Mouse (Mus musculus) heart, embryonic 11.5 days (tissue): ENCODE measurements at regions not wholly inside any gene's neighbourhood (a gene's known extent, or its start where the extent isn't known, plus 50 kb on each side); places are given as distances from the start of the nearest gene placed in this dataset.

Experiments
- ATAC-seq: fragments of 200-750 bp; cut with Nextera tagmentation; replicated peaks from 2 replicates; pipeline ENCODE4 v1.8.0; 2017; ENCODE audit warnings: moderate library complexity; ENCODE audit not compliant: insufficient number of reproducible peaks, low FRiP score, low TSS enrichment
- H3K27ac ChIP-seq: fragments of 300-500 bp; sonication (generic); 2 replicates; pipeline ENCODE4 v1.5.1; 2014; ENCODE audit warnings: mild to moderate bottlenecking, low read depth, low read length
- H3K27me3 ChIP-seq: fragments of 300-500 bp; sonication (generic); 2 replicates; pipeline ENCODE4 v1.6.1; 2014; ENCODE audit warnings: mild to moderate bottlenecking, low read length, mixed read lengths; ENCODE audit not compliant: control insufficient read depth, insufficient read depth
- H3K36me3 ChIP-seq: fragments of 300-500 bp; sonication (generic); 2 replicates; pipeline ENCODE4 v1.6.1; 2014; ENCODE audit warnings: mild to moderate bottlenecking, low read length, moderate library complexity, mixed read lengths; ENCODE audit not compliant: control insufficient read depth, insufficient read depth
- H3K4me1 ChIP-seq: fragments of 300-500 bp; sonication (generic); 2 replicates; pipeline ENCODE4 v1.6.1; 2014; ENCODE audit warnings: low read length; ENCODE audit not compliant: control insufficient read depth, insufficient read depth
- H3K4me2 ChIP-seq: fragments of 300-500 bp; sonication (generic); 2 replicates; pipeline ENCODE4 v1.6.1; 2014; ENCODE audit warnings: mild to moderate bottlenecking, moderate library complexity
- H3K4me3 ChIP-seq: fragments of 300-500 bp; sonication (generic); 2 replicates; pipeline ENCODE4 v1.5.1; 2014; ENCODE audit warnings: low read depth, low read length
- H3K9ac ChIP-seq: fragments of 300-500 bp; sonication (generic); 2 replicates; pipeline ENCODE4 v1.6.1; 2014; ENCODE audit warnings: mild to moderate bottlenecking, low read depth, low read length, moderate library complexity
- H3K9me3 ChIP-seq: fragments of 300-500 bp; sonication (generic); replicated peaks from 2 replicates; pipeline ENCODE4 v1.6.1; 2016; ENCODE audit warnings: low read length; ENCODE audit not compliant: control insufficient read depth
- WGBS: fragments of 180-500 bp; shearing (Covaris S2); extraction: QIAGEN DNeasy Blood & Tissue Kit; methylation state at CpG from one replicate; pipeline ENCODE4 v1.1.7; 2014; ENCODE audit not compliant: insufficient replicate concordance; 5-methylcytosine and 5-hydroxymethylcytosine counted together

GRCm38 (mm10) chr4:89937673-89938072 lies 258.4 kb downstream of the Dmrta1 start:
- no peak for ATAC-seq
- H3K4me1 ChIP-seq: no peaks in the 10 kb centered on the region
- no peak overlapping the region for H3K9ac ChIP-seq
- 45% methylated on average over 1 of the region's 1 CpGs for WGBS
- H3K4me3 ChIP-seq: no peak overlapping the region
- no peak overlapping the region for H3K4me2 ChIP-seq
- H3K9me3 ChIP-seq: no peaks in the 10 kb centered on the region
- H3K27ac ChIP-seq: no peak overlapping the region
- H3K36me3 ChIP-seq: no peaks in the 10 kb centered on the region
- H3K27me3 ChIP-seq: no peaks in the 10 kb centered on the region

DNA sequence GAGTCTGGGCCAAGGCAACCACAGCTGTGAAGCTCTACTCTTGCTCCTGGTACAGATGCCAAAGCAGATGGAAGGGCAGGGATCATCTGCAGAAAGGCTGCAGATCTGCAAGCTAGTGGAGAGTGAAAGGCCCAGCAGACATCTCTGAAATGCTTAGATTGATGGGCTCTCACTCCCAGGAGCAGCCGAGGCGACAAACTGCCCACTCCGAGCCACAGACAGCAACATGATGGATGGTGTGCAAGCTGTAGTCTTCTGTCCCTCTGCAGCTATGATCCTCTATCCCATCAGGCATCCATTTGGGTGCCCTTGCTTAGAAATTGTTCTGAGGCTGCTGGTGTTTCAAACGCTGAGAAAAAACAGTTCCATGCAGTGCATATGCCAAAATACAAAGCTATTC lies 262.1 kb downstream of the Dmrta1 start:
- no peaks in the 10 kb centered on the region for H3K4me1 ChIP-seq
- H3K27me3 ChIP-seq: no peaks in the 10 kb centered on the region
- no peaks in the 10 kb centered on the region for H3K36me3 ChIP-seq
- H3K9ac ChIP-seq: no peak overlapping the region
- H3K4me2 ChIP-seq: no peak overlapping the region
- 45% methylated on average over 4 of the region's 4 CpGs for WGBS
- H3K4me3 ChIP-seq: no peak overlapping the region
- H3K27ac ChIP-seq: no peak overlapping the region
- no peak for ATAC-seq
- H3K9me3 ChIP-seq: no peaks in the 10 kb centered on the region

DNA sequence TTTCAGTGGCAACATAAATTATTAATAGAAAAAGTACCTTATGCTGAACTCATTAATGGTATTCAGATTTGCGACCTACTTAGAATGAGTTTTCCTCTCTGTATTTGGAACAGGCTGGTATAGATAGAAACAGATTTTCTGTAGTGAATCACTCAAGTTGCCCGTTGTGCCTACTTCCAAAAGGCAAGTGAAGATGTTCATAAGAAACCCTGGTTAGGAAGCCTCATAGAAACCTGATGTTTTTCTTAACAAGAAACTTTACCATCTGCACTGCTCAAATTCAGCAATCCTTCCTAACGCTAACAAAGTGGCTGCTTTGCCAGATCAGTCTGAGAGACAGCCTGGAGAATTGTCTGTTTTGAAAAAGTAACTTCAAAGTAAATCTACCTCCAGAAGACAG lies 242.5 kb upstream of the Zfp352 start:
- ATAC-seq: no peak
- Histone ChIP-seq H3K27ac (no peak overlapping the region), H3K27me3 (no peaks in the 10 kb centered on the region), H3K9me3 (no peaks in the 10 kb centered on the region), H3K4me1 (no peaks in the 10 kb centered on the region), H3K4me2 (no peak overlapping the region), H3K36me3 (no peaks in the 10 kb centered on the region), H3K9ac (no peak overlapping the region), H3K4me3 (no peak overlapping the region)
- 71% methylated on average over 3 of the region's 3 CpGs for WGBS

DNA sequence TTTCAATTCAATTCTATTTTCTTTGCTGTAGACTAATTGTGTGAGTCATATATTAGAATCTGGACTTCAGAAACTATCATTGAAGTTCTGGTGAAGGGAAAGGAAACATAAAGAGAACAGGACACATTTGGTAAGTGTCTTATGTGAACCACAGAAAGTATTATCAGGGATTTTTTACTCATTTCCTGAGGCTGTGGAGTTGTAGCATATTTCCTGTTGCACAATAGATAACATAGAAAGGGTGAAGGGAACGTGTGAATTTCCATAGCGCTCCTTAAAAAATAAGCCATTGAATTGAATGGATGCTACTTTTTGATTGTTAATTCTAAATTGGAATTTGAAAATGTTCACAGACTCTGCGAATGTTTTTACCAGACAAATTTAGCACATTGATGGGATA lies 215.2 kb upstream of the Zfp352 start:
- Histone ChIP-seq H3K4me3 (no peak overlapping the region), H3K9me3 (no peaks in the 10 kb centered on the region), H3K27ac (no peak overlapping the region), H3K4me2 (no peak overlapping the region), H3K4me1 (no peaks in the 10 kb centered on the region), H3K9ac (no peak overlapping the region), H3K27me3 (no peaks in the 10 kb centered on the region), H3K36me3 (no peaks in the 10 kb centered on the region)
- ATAC-seq: no peak
- WGBS: 70% methylated on average over 3 of the region's 3 CpGs

- Histone ChIP-seq H3K4me2 (no peak overlapping the region), H3K4me3 (no peak overlapping the region), H3K36me3 (no peaks in the 10 kb centered on the region), H3K9me3 (no peaks in the 10 kb centered on the region), H3K27ac (no peak overlapping the region), H3K4me1 (no peaks in the 10 kb centered on the region), H3K9ac (no peak overlapping the region), H3K27me3 (no peaks in the 10 kb centered on the region)
- 73% methylated on average over 1 of the region's 1 CpGs for WGBS
- no peak for ATAC-seq
Measured at GRCm38 (mm10) chr4:90003898-90004297, 214.7 kb upstream of the Zfp352 start.

DNA sequence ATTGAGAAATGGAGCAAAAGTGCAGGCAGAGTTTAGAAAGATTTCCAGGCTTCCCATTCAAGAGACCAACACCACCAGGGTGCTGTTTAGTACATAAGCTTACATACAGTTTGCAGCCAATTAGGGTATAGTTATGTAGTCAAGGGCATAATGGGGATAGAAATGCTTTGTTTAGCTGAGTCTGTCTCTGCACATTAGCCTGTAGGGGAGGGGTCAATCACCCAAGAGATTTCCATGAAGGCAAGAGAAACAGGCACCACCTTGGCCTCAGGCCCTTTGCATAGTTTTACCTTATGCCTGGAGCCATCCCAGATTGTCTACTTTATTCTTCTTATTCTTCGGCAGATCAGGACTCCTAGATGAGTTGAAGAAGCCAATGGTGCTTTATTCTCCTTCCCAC lies 205.9 kb upstream of the Zfp352 start:
- no peak overlapping the region for H3K4me3 ChIP-seq
- whole genome bisulfite sequencing: 76% methylated on average over 1 of the region's 1 CpGs
- H3K36me3 ChIP-seq: no peaks in the 10 kb centered on the region
- H3K9me3 ChIP-seq: no peaks in the 10 kb centered on the region
- no peak overlapping the region for H3K4me2 ChIP-seq
- H3K9ac ChIP-seq: no peak overlapping the region
- no peaks in the 10 kb centered on the region for H3K4me1 ChIP-seq
- no peak for ATAC-seq
- no peak overlapping the region for H3K27ac ChIP-seq
- H3K27me3 ChIP-seq: no peaks in the 10 kb centered on the region

DNA sequence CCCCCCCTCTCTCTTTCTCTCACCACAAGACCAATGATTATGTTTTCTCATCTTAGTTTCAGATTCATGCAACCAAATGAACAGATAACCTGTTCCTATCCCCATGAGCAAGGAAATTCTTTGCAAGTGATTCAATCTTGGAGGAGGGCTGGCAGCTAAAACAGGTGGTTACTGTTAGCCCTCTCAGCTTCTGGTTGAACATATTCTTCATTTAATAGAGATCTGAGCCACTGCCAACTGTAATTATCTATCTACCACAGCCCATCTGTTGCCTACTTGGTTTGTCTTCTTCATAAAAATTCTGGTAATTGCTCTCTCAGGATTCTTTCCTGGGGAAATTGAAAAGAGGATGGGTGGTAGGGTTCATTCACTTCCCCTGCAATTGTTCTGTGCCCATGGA lies 204.4 kb upstream of the Zfp352 start:
- Histone ChIP-seq H3K9me3 (no peaks in the 10 kb centered on the region), H3K4me2 (no peak overlapping the region), H3K36me3 (no peaks in the 10 kb centered on the region), H3K4me1 (no peaks in the 10 kb centered on the region), H3K27me3 (no peaks in the 10 kb centered on the region), H3K4me3 (no peak overlapping the region), H3K27ac (no peak overlapping the region), H3K9ac (no peak overlapping the region)
- no peak for ATAC-seq
